Mouse (Mus musculus) hindlimb bud, embryonic 11.5 days (tissue): ENCODE measurements around the gene Morc4.

Experiments
- DNase-seq: peaks from one replicate; pipeline ENCODE4 v3.0.0-alpha.2; 2012; ENCODE audit warnings: low read depth, low spot score; ENCODE audit errors: extremely low spot score

Gene Morc4

GRCm38 (mm10) chrX:139807391-139807790 is 64.1 kb downstream of the Morc4 start:
- no peak for DNase-seq

GRCm38 (mm10) chrX:139805918-139806317 is 65.6 kb downstream of the Morc4 start:
- no peak for DNase-seq

GRCm38 (mm10) chrX:139803028-139803427 is 68.4 kb downstream of the Morc4 start:
- no peak for DNase-seq

- DNase-seq, result no peak
Measured at GRCm38 (mm10) chrX:139800406-139800878, 71.0 kb downstream of the Morc4 start, which contains the start of gene Cldn2. Gene Cldn2, plus strand, starts transcription at chrX:139800828.

GRCm38 (mm10) chrX:139799953-139800352 is 71.5 kb downstream of the Morc4 start:
- DNase-seq, result no peak

- no peak for DNase-seq
Measured at GRCm38 (mm10) chrX:139797875-139798274, 73.6 kb downstream of the Morc4 start.

- no peak for DNase-seq
Measured at GRCm38 (mm10) chrX:139796037-139796436, 75.4 kb downstream of the Morc4 start.

GRCm38 (mm10) chrX:139794072-139794845 is 77.2 kb downstream of the Morc4 start:
- DNase-seq, result no peak

- DNase-seq, result no peak
Measured at GRCm38 (mm10) chrX:139785764-139786163, 85.7 kb downstream of the Morc4 start.

- DNase-seq, result no peak
Measured at GRCm38 (mm10) chrX:139783045-139783422, 88.4 kb downstream of the Morc4 start.

GRCm38 (mm10) chrX:139782278-139783044 is 89.0 kb downstream of the Morc4 start, which contains the start of gene Ripply1:
Gene Ripply1, minus strand, starts transcription at chrX:139782353.
- no peak for DNase-seq

GRCm38 (mm10) chrX:139781563-139781962 is 89.9 kb downstream of the Morc4 start:
- no peak for DNase-seq

GRCm38 (mm10) chrX:139780988-139781387 is 90.5 kb downstream of the Morc4 start:
- DNase-seq, result no peak

- DNase-seq, result no peak
Measured at GRCm38 (mm10) chrX:139779401-139779800, 92.1 kb downstream of the Morc4 start.

- DNase-seq, result no peak
Measured at GRCm38 (mm10) chrX:139778886-139779285, 92.6 kb downstream of the Morc4 start.

GRCm38 (mm10) chrX:139777357-139777756 is 94.1 kb downstream of the Morc4 start:
- no peak for DNase-seq

GRCm38 (mm10) chrX:139775084-139775612 is 96.3 kb downstream of the Morc4 start:
- DNase-seq, result no peak

GRCm38 (mm10) chrX:139774309-139775083 is 97.0 kb downstream of the Morc4 start:
- no peak for DNase-seq
